Mouse (Mus musculus) naive thymus-derived CD4-positive, alpha-beta T cell, adult 2 months (primary cell): ENCODE results near the gene Gm21773.
"Not testable (repeated sequence)": the region's sequence is repeated elsewhere in the genome, so short reads cannot be mapped to it uniquely, and the experiment has no call there.

Experiments
- DNase-seq: peaks from one replicate; pipeline ENCODE4 v3.0.0-alpha.2; 2011; ENCODE audit warnings: low read depth

Gene Gm21773

DNA sequence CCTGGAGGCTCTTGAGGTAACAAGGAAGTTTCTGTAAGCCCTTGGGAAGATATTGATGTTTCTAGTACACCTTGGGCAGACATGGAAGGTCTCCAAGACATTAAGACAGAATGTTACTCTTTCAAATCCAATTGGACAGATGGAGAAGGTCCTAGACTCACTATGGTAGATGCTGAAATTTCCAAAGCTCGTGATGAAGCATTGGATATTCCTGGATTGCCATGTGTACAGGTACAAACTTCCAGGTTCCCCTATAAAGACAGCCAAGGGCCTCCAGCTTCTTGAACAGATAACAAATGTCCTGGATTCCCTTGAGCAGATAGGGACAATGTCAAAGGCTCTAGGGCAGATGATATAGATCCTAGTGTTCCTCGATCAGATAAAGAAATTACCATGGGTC is at the start of gene Gm21773:
TSS of gene Gm21773 (minus strand) at position 101 of the 400 bp plus-strand sequence.
- not testable (repeated sequence) for DNase-seq
